Mouse (Mus musculus) liver, postnatal 0 days (tissue): ENCODE data around the gene Ecsit.

Experiments used
- CTCF ChIP-seq: sonication (generic); IDR thresholded peaks from 2 replicates; pipeline ENCODE4 v1.5.1; 2016; ENCODE audit warnings: antibody characterized with exemption, low read depth
- EP300 ChIP-seq: IDR thresholded peaks from 2 replicates; pipeline ENCODE4 v1.6.1; 2016; ENCODE audit warnings: antibody characterized with exemption, low read depth, mild to moderate bottlenecking

- TF ChIP-seq CTCF (no peak), EP300 (no peak)
Measured at GRCm38 (mm10) chr9:22076223-22076622, 9.0 kb downstream of the Ecsit start.
